Mouse (Mus musculus): Measurements from ENCODE around the gene Acp4.

DNA sequence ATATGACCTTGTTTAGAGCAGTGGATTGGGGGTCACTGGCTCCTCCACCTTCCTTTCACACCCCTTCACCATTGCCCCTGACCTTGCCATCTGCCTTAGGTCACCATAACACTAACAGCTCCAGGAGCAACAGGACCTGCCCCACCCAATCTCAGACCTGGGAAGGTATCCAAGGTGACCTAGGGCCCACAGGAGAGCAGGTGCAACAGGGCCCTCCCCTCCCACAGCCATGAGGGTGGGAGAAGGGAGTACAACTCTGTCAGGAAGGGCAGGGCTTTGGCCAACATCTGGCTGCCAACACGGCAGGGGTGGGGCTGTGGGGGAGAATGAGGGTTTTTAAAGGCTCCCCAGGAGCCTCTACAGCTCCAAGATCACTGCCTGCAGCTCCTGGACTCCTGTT, 32.1 kb downstream of the Acp4 start, which contains the start of gene Klk1:
- TF ChIP-seq EP300 (IDR thresholded peaks at IDR 0.05) (no peak), CTCF (IDR thresholded peaks at IDR 0.05) (no peak)
